Mouse (Mus musculus): Measurements from ENCODE around the gene Supt5. TPM values are rescaled to one million over a fixed set of nuclear protein-coding genes. Genes with fewer than 3 reads are reported as not detected.
"Not testable (repeated sequence)": the region's sequence is repeated elsewhere in the genome, so short reads cannot be mapped to it uniquely, and the experiment has no call there.

Gene Supt5
- polyA plus RNA-seq (2014; fragmentation: Nextera tagmentation; extraction: Ambion mirVana): 77.1 and 87.1 TPM in 2 replicates

GRCm38 (mm10) chr7:28338108-28338998 lies at the start of gene Supt5:
TSS of gene Supt5 (minus strand) at chr7:28338746.
- peak within 1 kb of the TSS; percentile 82 for H3K27ac ChIP-seq (ENCODE audit: low read depth, low read length)
- H3K27me3 ChIP-seq (ENCODE audit: control insufficient read depth, insufficient read depth, low read length): no peaks in the 10 kb centered on the region
- peaks cover 11% of the 10 kb centered on the region for H3K4me1 ChIP-seq (ENCODE audit: control insufficient read depth, insufficient read depth, low read length)
- no peaks in the 10 kb centered on the region for H3K9me3 ChIP-seq (ENCODE audit: control insufficient read depth, low read length)
- peak within 1 kb of the TSS; percentile 93 for H3K9ac ChIP-seq (replicated peaks; ENCODE audit: low read depth, low read length)
- peak within 1 kb of the TSS; percentile 93 for H3K4me3 ChIP-seq (ENCODE audit: low read depth, low read length)
- ATAC-seq (ENCODE audit: low read depth): peak; percentile 99
- WGBS: under 1% methylated on average over 77 of the region's 77 CpGs
- no peaks in the 10 kb centered on the region for H3K36me3 ChIP-seq (ENCODE audit: control insufficient read depth, insufficient read depth, low read length)
- H3K4me2 ChIP-seq (ENCODE audit: low read depth, low read length): peak within 1 kb of the TSS; percentile 87

- H3K36me3 ChIP-seq (ENCODE audit: control insufficient read depth, insufficient read depth, low read length): peaks cover 22% of the 10 kb centered on the region
- 90% methylated on average over 7 of the region's 7 CpGs for WGBS
- not testable (repeated sequence) for H3K9me3 ChIP-seq (ENCODE audit: control insufficient read depth, low read length)
These were observed 48.8 kb upstream of the Supt5 start for GRCm38 (mm10) chr7:28387384-28387783.

GRCm38 (mm10) chr7:28386877-28387276 lies 48.3 kb upstream of the Supt5 start:
- 80% methylated on average over 6 of the region's 6 CpGs for WGBS
- H3K4me3 ChIP-seq (ENCODE audit: low read depth, low read length); H3K9me3 ChIP-seq (ENCODE audit: control insufficient read depth, low read length); H3K27me3 ChIP-seq (ENCODE audit: control insufficient read depth, insufficient read depth, low read length); H3K9ac ChIP-seq (replicated peaks; ENCODE audit: low read depth, low read length); H3K4me2 ChIP-seq (ENCODE audit: low read depth, low read length); H3K27ac ChIP-seq (ENCODE audit: low read depth, low read length); H3K4me1 ChIP-seq (ENCODE audit: control insufficient read depth, insufficient read depth, low read length): not testable (repeated sequence)
- H3K36me3 ChIP-seq (ENCODE audit: control insufficient read depth, insufficient read depth, low read length): peaks cover 22% of the 10 kb centered on the region
- 0 out of 2 replicates have a peak, but pooled peaks have one; percentile 18 for ATAC-seq (ENCODE audit: low read depth)

More at GRCm38 (mm10) chr7:28387384-28387783, 48.8 kb upstream of the Supt5 start:
- H3K4me2 ChIP-seq (ENCODE audit: low read depth, low read length); H3K27me3 ChIP-seq (ENCODE audit: control insufficient read depth, insufficient read depth, low read length); H3K4me3 ChIP-seq (ENCODE audit: low read depth, low read length); H3K9ac ChIP-seq (replicated peaks; ENCODE audit: low read depth, low read length); H3K4me1 ChIP-seq (ENCODE audit: control insufficient read depth, insufficient read depth, low read length); ATAC-seq (ENCODE audit: low read depth); H3K27ac ChIP-seq (ENCODE audit: low read depth, low read length): not testable (repeated sequence)

- ATAC-seq (ENCODE audit: low read depth): peak; percentile 55; the same call in 1 of the 2 replicates
- Histone ChIP-seq H3K9ac (replicated peaks; ENCODE audit: low read depth, low read length) (no peak overlapping the region), H3K4me3 (ENCODE audit: low read depth, low read length) (no peak overlapping the region), H3K27ac (ENCODE audit: low read depth, low read length) (no peak overlapping the region; the same call in 1 of the 2 replicates), H3K36me3 (ENCODE audit: control insufficient read depth, insufficient read depth, low read length) (peaks cover 22% of the 10 kb centered on the region), H3K4me1 (ENCODE audit: control insufficient read depth, insufficient read depth, low read length) (peaks cover 2% of the 10 kb centered on the region), H3K4me2 (ENCODE audit: low read depth, low read length) (no peak overlapping the region), H3K9me3 (ENCODE audit: control insufficient read depth, low read length) (no peaks in the 10 kb centered on the region), H3K27me3 (ENCODE audit: control insufficient read depth, insufficient read depth, low read length) (no peaks in the 10 kb centered on the region)
- 16% methylated on average over 4 of the region's 4 CpGs for WGBS
These were observed 47.9 kb upstream of the Supt5 start for GRCm38 (mm10) chr7:28386462-28386861.

GRCm38 (mm10) chr7:28386007-28386406 lies 47.5 kb upstream of the Supt5 start:
- no peak for ATAC-seq (ENCODE audit: low read depth)
- H3K9ac ChIP-seq (replicated peaks; ENCODE audit: low read depth, low read length): no peak overlapping the region
- no peaks in the 10 kb centered on the region for H3K9me3 ChIP-seq (ENCODE audit: control insufficient read depth, low read length)
- 87% methylated on average over 7 of the region's 7 CpGs for WGBS
- H3K27ac ChIP-seq (ENCODE audit: low read depth, low read length): no peak overlapping the region; the same call in 1 of the 2 replicates
- H3K36me3 ChIP-seq (ENCODE audit: control insufficient read depth, insufficient read depth, low read length): peaks cover 22% of the 10 kb centered on the region
- H3K4me3 ChIP-seq (ENCODE audit: low read depth, low read length): no peak overlapping the region
- no peak overlapping the region for H3K4me2 ChIP-seq (ENCODE audit: low read depth, low read length)
- H3K4me1 ChIP-seq (ENCODE audit: control insufficient read depth, insufficient read depth, low read length): peaks cover 6% of the 10 kb centered on the region; the same call in 1 of the 2 replicates
- H3K27me3 ChIP-seq (ENCODE audit: control insufficient read depth, insufficient read depth, low read length): no peaks in the 10 kb centered on the region

- Histone ChIP-seq H3K9me3 (ENCODE audit: control insufficient read depth, low read length) (no peaks in the 10 kb centered on the region), H3K36me3 (ENCODE audit: control insufficient read depth, insufficient read depth, low read length) (peaks cover 16% of the 10 kb centered on the region), H3K4me3 (ENCODE audit: low read depth, low read length) (no peak overlapping the region), H3K4me2 (ENCODE audit: low read depth, low read length) (no peak overlapping the region), H3K27me3 (ENCODE audit: control insufficient read depth, insufficient read depth, low read length) (no peaks in the 10 kb centered on the region), H3K9ac (replicated peaks; ENCODE audit: low read depth, low read length) (no peak overlapping the region), H3K27ac (ENCODE audit: low read depth, low read length) (no peak overlapping the region), H3K4me1 (ENCODE audit: control insufficient read depth, insufficient read depth, low read length) (peaks cover 9% of the 10 kb centered on the region; the same call in 1 of the 2 replicates)
- 89% methylated on average over 9 of the region's 9 CpGs for whole genome bisulfite sequencing
- no peak for ATAC-seq (ENCODE audit: low read depth)
These were observed 46.6 kb upstream of the Supt5 start for GRCm38 (mm10) chr7:28385196-28385595.

GRCm38 (mm10) chr7:28384162-28384561 lies 45.6 kb upstream of the Supt5 start:
- Histone ChIP-seq H3K4me1 (ENCODE audit: control insufficient read depth, insufficient read depth, low read length) (peaks cover 11% of the 10 kb centered on the region; the same call in 1 of the 2 replicates), H3K27ac (ENCODE audit: low read depth, low read length) (no peak overlapping the region), H3K27me3 (ENCODE audit: control insufficient read depth, insufficient read depth, low read length) (no peaks in the 10 kb centered on the region), H3K4me2 (ENCODE audit: low read depth, low read length) (no peak overlapping the region), H3K9ac (replicated peaks; ENCODE audit: low read depth, low read length) (no peak overlapping the region), H3K9me3 (ENCODE audit: control insufficient read depth, low read length) (no peaks in the 10 kb centered on the region), H3K36me3 (ENCODE audit: control insufficient read depth, insufficient read depth, low read length) (peaks cover 10% of the 10 kb centered on the region; the same call in 1 of the 2 replicates), H3K4me3 (ENCODE audit: low read depth, low read length) (no peak overlapping the region)
- no peak for ATAC-seq (ENCODE audit: low read depth)
- WGBS: 89% methylated on average over 6 of the region's 6 CpGs

- peaks cover 4% of the 10 kb centered on the region; the same call in 1 of the 2 replicates for H3K36me3 ChIP-seq (ENCODE audit: control insufficient read depth, insufficient read depth, low read length)
- 87% methylated on average over 4 of the region's 4 CpGs for WGBS
These were observed 45.1 kb upstream of the Supt5 start for GRCm38 (mm10) chr7:28383606-28384005.

GRCm38 (mm10) chr7:28382981-28383396 lies 44.4 kb upstream of the Supt5 start:
- Histone ChIP-seq H3K27me3 (ENCODE audit: control insufficient read depth, insufficient read depth, low read length) (no peaks in the 10 kb centered on the region), H3K9ac (replicated peaks; ENCODE audit: low read depth, low read length) (no peak overlapping the region), H3K27ac (ENCODE audit: low read depth, low read length) (no peak overlapping the region), H3K9me3 (ENCODE audit: control insufficient read depth, low read length) (no peaks in the 10 kb centered on the region), H3K4me1 (ENCODE audit: control insufficient read depth, insufficient read depth, low read length) (peaks cover 12% of the 10 kb centered on the region; the same call in 1 of the 2 replicates), H3K4me3 (ENCODE audit: low read depth, low read length) (no peak overlapping the region), H3K36me3 (ENCODE audit: control insufficient read depth, insufficient read depth, low read length) (peaks cover 3% of the 10 kb centered on the region; the same call in 1 of the 2 replicates), H3K4me2 (ENCODE audit: low read depth, low read length) (no peak overlapping the region)
- ATAC-seq (ENCODE audit: low read depth): no peak
- 73% methylated on average over 11 of the region's 11 CpGs for WGBS

More at GRCm38 (mm10) chr7:28383606-28384005, 45.1 kb upstream of the Supt5 start:
- Histone ChIP-seq H3K9me3 (ENCODE audit: control insufficient read depth, low read length) (no peaks in the 10 kb centered on the region), H3K27ac (ENCODE audit: low read depth, low read length) (no peak overlapping the region), H3K4me3 (ENCODE audit: low read depth, low read length) (no peak overlapping the region), H3K4me1 (ENCODE audit: control insufficient read depth, insufficient read depth, low read length) (peaks cover 12% of the 10 kb centered on the region; the same call in 1 of the 2 replicates), H3K9ac (replicated peaks; ENCODE audit: low read depth, low read length) (no peak overlapping the region), H3K4me2 (ENCODE audit: low read depth, low read length) (no peak overlapping the region), H3K27me3 (ENCODE audit: control insufficient read depth, insufficient read depth, low read length) (no peaks in the 10 kb centered on the region)
- ATAC-seq (ENCODE audit: low read depth): no peak

Data from neural tube, embryonic 14.5 days (tissue).